ENCODE assay signal across 9 mouse cellular contexts in the genomic region with DNA sequence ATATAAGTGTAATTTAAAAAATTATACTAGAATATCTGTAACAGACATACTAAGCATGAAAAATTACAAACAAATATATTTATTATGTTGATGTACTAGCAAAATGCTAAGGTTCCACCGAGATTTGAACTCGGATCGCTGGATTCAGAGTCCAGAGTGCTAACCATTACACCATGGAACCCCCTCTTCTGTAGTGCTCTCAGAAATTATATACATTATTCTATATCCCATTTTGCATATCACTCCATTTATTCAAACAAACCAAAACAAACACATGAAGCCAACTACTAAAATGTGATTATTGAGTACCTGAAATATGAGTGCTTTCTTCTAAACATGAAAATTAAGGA. TPM values are rescaled to one million over a fixed set of nuclear protein-coding genes. Genes with fewer than 3 reads are reported as not detected.
DNase-seq lines count a peak whose midpoint lies in the region; ATAC-seq lines count a peak whose summit lies in the region.
"Had no signal": no experiment of that assay in that cellular context is flagged by ENCODE, and none has a peak within 500 bp of the region (broad histone marks: within the 10 kb centered on the region; RNA-seq: fewer than 3 reads in every experiment).

No protein-coding gene starts in this region.

- H3K4me3 ChIP-seq in embryonic facial prominence, embryonic 15.5 days (replicated peaks), result peak overlapping the region; percentile 81
- H3K4me3 ChIP-seq in hindbrain, embryonic 13.5 days, result peak overlapping the region; percentile 76

- peak overlapping the region; percentile 92; the same call in 1 of the 2 replicates for H3K27ac ChIP-seq in embryonic facial prominence, embryonic 15.5 days (replicated peaks)
- no peak overlapping the region for H3K27ac ChIP-seq in hindbrain, embryonic 13.5 days

- H3K4me1 ChIP-seq in embryonic facial prominence, embryonic 15.5 days, result peaks cover 36% of the 10 kb centered on the region
- peaks cover 46% of the 10 kb centered on the region for H3K4me1 ChIP-seq in hindbrain, embryonic 13.5 days (replicated peaks)

- peak; percentile 59 to 92 for DNase-seq in adrenal gland, adult (ENCODE audit: inconsistent age in 2 of 2, low spot score in 1 of 2)
- DNase-seq in adrenal gland, adult 8-10 months, result no peak
- peak; percentile 77 for DNase-seq in adrenal gland, postnatal 14 days
- peak; percentile 53 to 83 for DNase-seq in layer of hippocampus, postnatal 14 days (ENCODE audit: low spot score in 2 of 2)
- DNase-seq in spleen, postnatal 10 days (ENCODE audit: low spot score in 2 of 2), result peak; percentile 64 to 76

- H3K4me2 ChIP-seq in embryonic facial prominence, embryonic 15.5 days (replicated peaks), result peak overlapping the region; percentile 96
- peak overlapping the region; percentile 97 for H3K4me2 ChIP-seq in hindbrain, embryonic 13.5 days

- H3K27me3 ChIP-seq in embryonic facial prominence, embryonic 15.5 days, result no peaks in the 10 kb centered on the region; the same call in 1 of the 2 replicates
- H3K27me3 ChIP-seq in hindbrain, embryonic 13.5 days, result peaks cover 45% of the 10 kb centered on the region

- WGBS in embryonic facial prominence, embryonic 15.5 days, result 0% methylated on average over 3 of the region's 3 CpGs
- 0% methylated on average over 3 of the region's 3 CpGs for WGBS in hindbrain, embryonic 13.5 days

- no peaks in the 10 kb centered on the region for H3K36me3 ChIP-seq in embryonic facial prominence, embryonic 15.5 days
- H3K36me3 ChIP-seq in hindbrain, embryonic 13.5 days, result no peaks in the 10 kb centered on the region

- no peak overlapping the region for H3K9ac ChIP-seq in embryonic facial prominence, embryonic 15.5 days
- H3K9ac ChIP-seq in hindbrain, embryonic 13.5 days, result no peak overlapping the region

- ATAC-seq in embryonic facial prominence, embryonic 15.5 days (ENCODE audit: insufficient number of reproducible peaks, low FRiP score, low TSS enrichment, low read depth), result peak; percentile 41; the same call in 1 of the 2 replicates
- peak; percentile 67 for ATAC-seq in hindbrain, embryonic 13.5 days (ENCODE audit: low FRiP score)
- ATAC-seq in megakaryocyte progenitor cell, adult 5-6 weeks (replicated peaks; ENCODE audit: poor library complexity), result peak; percentile 4

- no peaks in the 10 kb centered on the region for H3K9me3 ChIP-seq in embryonic facial prominence, embryonic 15.5 days (replicated peaks)
- H3K9me3 ChIP-seq in hindbrain, embryonic 13.5 days, result no peaks in the 10 kb centered on the region

RNA-seq across cellular contexts. Expression of gene Aloxe3, which starts 1.2 kb away (rescaled TPM):
- 1 to 10 TPM in 3 of 4 experiments, under 1 TPM in 1; 0.87 to 2.2 (median 1.7) TPM for total RNA-seq in adrenal gland, adult 8-10 months (2022)
- 1.2 and 1.6 TPM in 2 replicates for total RNA-seq in adrenal gland, postnatal 14 days (2021)
- polyA plus RNA-seq in embryonic facial prominence, embryonic 15.5 days (2015; fragmentation: Nextera tagmentation; extraction: Ambion mirVana), result 7.6 and 8.9 TPM in 2 replicates
- polyA plus RNA-seq in hindbrain, embryonic 13.5 days (2015; fragmentation: Nextera tagmentation; extraction: Ambion mirVana), result 0.71 and 1.3 TPM in 2 replicates
- total RNA-seq in layer of hippocampus, postnatal 14 days (2021), result 1 to 10 TPM; 2.9 to 5.7 TPM
- total RNA-seq in megakaryocyte progenitor cell, adult 5-6 weeks (2015), result not detected in 2 replicates
- not detected in 2 replicates for total RNA-seq in megakaryocyte progenitor cell, adult 5-6 weeks (2017)

RNA-seq across cellular contexts. Expression of gene 9130213A22Rik, which starts 2.1 kb away (rescaled TPM):
- under 1 TPM; 0.26 to 0.95 (median 0.84) TPM for total RNA-seq in adrenal gland, adult 8-10 months (2022)
- total RNA-seq in adrenal gland, postnatal 14 days (2021), result 0.38 and 0.41 TPM in 2 replicates
- 0.35 and 0.51 TPM in 2 replicates for polyA plus RNA-seq in embryonic facial prominence, embryonic 15.5 days (2015; fragmentation: Nextera tagmentation; extraction: Ambion mirVana)
- polyA plus RNA-seq in hindbrain, embryonic 13.5 days (2015; fragmentation: Nextera tagmentation; extraction: Ambion mirVana), result 0.13 and 0.25 TPM in 2 replicates
- total RNA-seq in layer of hippocampus, postnatal 14 days (2021), result under 1 TPM; 0.88 to 0.95 TPM
- not detected in 2 replicates for total RNA-seq in megakaryocyte progenitor cell, adult 5-6 weeks (2015)
- total RNA-seq in megakaryocyte progenitor cell, adult 5-6 weeks (2017), result not detected in 2 replicates

RNA-seq across cellular contexts. Expression of gene Hes7, which starts 4.3 kb away (rescaled TPM):
- under 1 TPM in 2 of 4 experiments, not detected in 2; 0.18 to 0.22 TPM for total RNA-seq in adrenal gland, adult 8-10 months (2022)
- 0.37 TPM in 1 of 2 replicates, not detected in the other for total RNA-seq in adrenal gland, postnatal 14 days (2021)
- 0.55 and 0.64 TPM in 2 replicates for polyA plus RNA-seq in embryonic facial prominence, embryonic 15.5 days (2015; fragmentation: Nextera tagmentation; extraction: Ambion mirVana)
- polyA plus RNA-seq in hindbrain, embryonic 13.5 days (2015; fragmentation: Nextera tagmentation; extraction: Ambion mirVana), result 0.26 and 0.35 TPM in 2 replicates
- total RNA-seq in layer of hippocampus, postnatal 14 days (2021), result under 1 TPM; 0.46 to 0.62 TPM
- not detected in 2 replicates for total RNA-seq in megakaryocyte progenitor cell, adult 5-6 weeks (2015)
- not detected in 2 replicates for total RNA-seq in megakaryocyte progenitor cell, adult 5-6 weeks (2017)

RNA-seq across cellular contexts. Expression of gene Per1, which starts 29.5 kb away (rescaled TPM):
- 100 to 1,000 TPM in 1 of 4 experiments, 10 to 100 TPM in 3; 30.0 to 119 (median 51.6) TPM for total RNA-seq in adrenal gland, adult 8-10 months (2022)
- 116 and 118 TPM in 2 replicates for total RNA-seq in adrenal gland, postnatal 14 days (2021)
- polyA plus RNA-seq in embryonic facial prominence, embryonic 15.5 days (2015; fragmentation: Nextera tagmentation; extraction: Ambion mirVana), result 29.6 and 34.4 TPM in 2 replicates
- 7.4 and 9.4 TPM in 2 replicates for polyA plus RNA-seq in hindbrain, embryonic 13.5 days (2015; fragmentation: Nextera tagmentation; extraction: Ambion mirVana)
- 10 to 100 TPM; 84.4 to 86.8 TPM for total RNA-seq in layer of hippocampus, postnatal 14 days (2021)
- total RNA-seq in megakaryocyte progenitor cell, adult 5-6 weeks (2015), result 8.3 and 8.8 TPM in 2 replicates
- total RNA-seq in megakaryocyte progenitor cell, adult 5-6 weeks (2017), result 4.0 and 4.8 TPM in 2 replicates

RNA-seq across cellular contexts. Expression of gene Alox12b, which starts 32.3 kb away (rescaled TPM):
- total RNA-seq in adrenal gland, adult 8-10 months (2022), result not detected
- total RNA-seq in adrenal gland, postnatal 14 days (2021), result not detected in 2 replicates
- polyA plus RNA-seq in embryonic facial prominence, embryonic 15.5 days (2015; fragmentation: Nextera tagmentation; extraction: Ambion mirVana), result 28.7 and 30.5 TPM in 2 replicates
- 0.29 and 0.31 TPM in 2 replicates for polyA plus RNA-seq in hindbrain, embryonic 13.5 days (2015; fragmentation: Nextera tagmentation; extraction: Ambion mirVana)
- under 1 TPM; 0.65 to 0.95 TPM for total RNA-seq in layer of hippocampus, postnatal 14 days (2021)
- total RNA-seq in megakaryocyte progenitor cell, adult 5-6 weeks (2015), result not detected in 2 replicates
- total RNA-seq in megakaryocyte progenitor cell, adult 5-6 weeks (2017), result not detected in 2 replicates
- polyA plus RNA-seq: gonadal fat pad, adult 2 months had no signal

Comparison
In these comparisons a context has a peak if more than half of its experiments do, and no peak if none do; other contexts are left out.
1. ATAC-seq: peak in every context shown above with its lines; median percentile 67 in hindbrain, embryonic 13.5 days; 41 in embryonic facial prominence, embryonic 15.5 days; 4 in megakaryocyte progenitor cell, adult 5-6 weeks.